Mouse (Mus musculus) gastrocnemius, adult 18-20 months (tissue): ENCODE results near the gene Olfr860. TPM values are rescaled to one million over a fixed set of nuclear protein-coding genes. Genes with fewer than 3 reads are reported as not detected.
"Not testable (repeated sequence)": the region's sequence is repeated elsewhere in the genome, so short reads cannot be mapped to it uniquely, and the experiment has no call there.

Experiments
- DNase-seq: peaks from one replicate; pipeline ENCODE4 v3.0.0; 2021; ENCODE audit warnings: low spot score
- long read RNA-seq, 2 experiments: library from polyadenylated mRNA; stranded (forward); transcript quantifications; one replicate each; pipeline ENCODE4 v2.0.0; 2021
- total RNA-seq, 2 experiments: library from RNA; stranded (reverse); gene quantifications; 2 replicates each; pipeline ENCODE4 v1.2.3; 2021

Olfr860 gene
- not detected for total RNA-seq
- long read RNA-seq, experiment 1 = 0 reads
- long read RNA-seq, experiment 2 = 0 reads

DNA sequence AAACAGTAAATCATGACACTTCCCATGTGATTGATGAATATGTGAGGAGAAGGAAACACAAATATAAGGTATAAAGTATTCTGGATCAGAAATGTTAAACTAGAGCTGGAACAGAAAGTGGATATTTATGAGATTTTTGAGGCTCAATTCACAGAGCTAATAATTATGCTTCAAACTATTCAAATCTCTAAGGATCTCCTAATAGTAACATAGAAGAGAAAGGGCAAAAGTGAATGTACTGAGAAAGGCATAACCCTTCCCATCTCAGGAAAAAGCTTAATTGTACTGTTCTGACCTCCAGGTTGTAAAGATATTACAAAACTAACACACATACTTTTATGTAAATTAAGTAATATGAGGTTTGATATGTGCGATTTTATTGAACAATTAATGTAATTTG is at the start of gene Olfr860:
Olfr860 (minus strand) TSS at position 101 of the 400 bp plus-strand sequence.
- DNase-seq = no peak

- DNase-seq = no peak
These were observed 38.4 kb upstream of the Olfr860 start, which contains the start of gene Olfr862 for GRCm38 (mm10) chr9:19887904-19888303. Olfr862 (minus strand) TSS chr9:19888004.

DNA sequence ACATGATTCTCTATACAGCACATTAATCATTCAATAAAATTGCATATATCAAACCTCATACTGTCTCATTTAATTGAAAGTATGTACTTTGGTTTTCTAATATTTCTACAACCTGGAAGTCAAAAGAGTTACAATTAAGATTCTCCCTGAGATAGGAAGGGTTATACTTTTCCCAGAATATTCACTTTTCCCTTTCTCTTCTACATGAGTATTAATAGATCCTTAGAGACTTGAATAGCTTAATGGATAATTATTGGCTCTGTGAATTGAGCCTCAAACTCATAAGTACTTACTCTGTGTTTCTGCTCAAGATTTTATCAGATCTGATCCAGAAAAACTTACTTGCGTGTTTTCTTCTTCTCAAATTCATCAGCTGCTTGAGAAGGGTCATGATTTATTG is 44.9 kb downstream of the Olfr860 start, which contains the start of gene Olfr859:
Olfr859 (plus strand) TSS at position 301 of the 400 bp plus-strand sequence.
- DNase-seq = not testable (repeated sequence)

- no peak for DNase-seq
These were observed 46.5 kb downstream of the Olfr860 start for GRCm38 (mm10) chr9:19803000-19803399.

Other genes with a start within 250 kb of the Olfr860 start
- 10 to 100 TPM; 14.3 to 15.2 TPM for gene Zfp317, start 227.6 kb downstream of the Olfr860 start, total RNA-seq
- not detected for gene Olfr857, start 140.3 kb downstream of the Olfr860 start, total RNA-seq
- not detected for gene Olfr58, start 69.5 kb downstream of the Olfr860 start, total RNA-seq
- not detected for gene Olfr859, start 44.8 kb downstream of the Olfr860 start, total RNA-seq
- not detected for gene Olfr862, start 38.3 kb upstream of the Olfr860 start, total RNA-seq
- gene Olfr77, start 67.1 kb upstream of the Olfr860 start, total RNA-seq = not detected
- not detected for gene Olfr866, start 178.3 kb upstream of the Olfr860 start, total RNA-seq
- gene Olfr867, start 207.8 kb upstream of the Olfr860 start, total RNA-seq = not detected
- not detected for gene Olfr868, start 248.9 kb upstream of the Olfr860 start, total RNA-seq